Mouse (Mus musculus): Measurements from ENCODE around the gene Pnmal2.
"Not testable (repeated sequence)": the region's sequence is repeated elsewhere in the genome, so short reads cannot be mapped to it uniquely, and the experiment has no call there.

- not testable (repeated sequence) for TF ChIP-seq POLR2A (IDR thresholded peaks at IDR 0.05; ENCODE audit: borderline replicate concordance, insufficient read depth, low read length); CTCF (IDR thresholded peaks at IDR 0.05; ENCODE audit: borderline replicate concordance, insufficient read depth, low read depth, low read length)
Measured at GRCm38 (mm10) chr7:16953776-16954175, 9.3 kb downstream of the Pnmal2 start.
